Mouse (Mus musculus): ENCODE results near the gene Atoh7. TPM values are rescaled to one million over a fixed set of nuclear protein-coding genes. Genes with fewer than 3 reads are reported as not detected.

Gene Atoh7
- total and polyA plus RNA-seq, 2 experiments: not detected

DNA sequence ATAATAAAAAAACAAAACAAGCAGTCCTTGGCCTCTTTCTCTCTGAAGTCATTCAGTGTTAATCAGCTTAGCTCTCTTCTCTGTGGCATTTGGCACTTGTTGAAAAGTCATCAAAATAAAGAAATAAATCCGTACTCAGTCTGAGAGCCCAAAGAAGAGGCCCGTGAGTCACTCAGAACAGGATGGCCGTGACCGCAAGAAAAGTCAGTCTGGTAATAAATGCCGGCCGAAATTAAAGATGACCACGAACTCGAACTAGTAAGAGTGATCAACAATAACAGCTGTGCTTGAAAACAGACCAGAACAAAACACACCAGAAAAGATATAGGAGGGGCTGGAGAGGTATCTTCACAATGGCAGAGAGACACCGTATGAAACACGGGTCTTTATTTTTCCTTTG lies 24.6 kb downstream of the Atoh7 start:
- Histone ChIP-seq H3K4me3 (ENCODE audit: insufficient read depth, low read depth, low read length) (no peak overlapping the region), H3K9ac (ENCODE audit: low read depth, low read length) (no peak overlapping the region), H3K4me1 (ENCODE audit: control insufficient read depth, insufficient read depth, low read length) (peaks cover 4% of the 10 kb centered on the region; the same call in 1 of the 2 replicates), H3K79me2 (ENCODE audit: control insufficient read depth, insufficient read depth, low read length) (no peaks in the 10 kb centered on the region), H3K27ac (replicated peaks; ENCODE audit: insufficient read depth, low read depth, low read length) (no peak overlapping the region), H3K27me3 (ENCODE audit: control insufficient read depth, insufficient read depth, low read length) (no peaks in the 10 kb centered on the region), H3K36me3 (ENCODE audit: control insufficient read depth, insufficient read depth, low read length) (no peaks in the 10 kb centered on the region)
- TF ChIP-seq CTCF (IDR thresholded peaks at IDR 0.05; ENCODE audit: low read depth, low read length) (no peak), POLR2A (IDR thresholded peaks at IDR 0.05; ENCODE audit: extremely low read depth, insufficient read depth, low read length) (no peak)
- DNase-seq (ENCODE audit: extremely low read depth, low read depth, low spot score): no peak
- 94% methylated on average over 10 of the region's 10 CpGs for WGBS

DNA sequence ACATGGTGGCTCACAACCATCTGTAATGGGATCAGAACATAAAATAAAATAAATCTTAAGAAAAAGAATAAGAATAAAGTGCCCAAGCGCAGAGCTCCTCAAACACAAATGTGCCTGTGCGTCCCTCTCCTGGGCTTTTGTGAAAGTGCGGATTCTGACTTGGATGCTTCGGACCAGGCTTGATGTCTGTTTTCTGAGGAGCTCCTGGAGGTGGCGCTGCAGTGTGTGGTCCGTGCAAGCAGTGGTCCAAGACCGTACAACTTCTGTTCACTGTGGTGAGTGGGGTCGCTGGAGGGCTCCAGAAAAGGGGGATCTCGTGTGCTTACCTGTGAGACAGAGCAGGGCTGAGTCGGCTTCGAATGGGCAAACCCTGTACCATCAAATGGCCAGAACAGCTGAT lies 25.9 kb downstream of the Atoh7 start:
- H3K27ac ChIP-seq (replicated peaks; ENCODE audit: insufficient read depth, low read depth, low read length): no peak overlapping the region
- WGBS: 55% methylated on average over 11 of the region's 11 CpGs
- TF ChIP-seq CTCF (IDR thresholded peaks at IDR 0.05; ENCODE audit: low read depth, low read length) (peak; percentile 47), POLR2A (IDR thresholded peaks at IDR 0.05; ENCODE audit: extremely low read depth, insufficient read depth, low read length) (no peak)
- no peak for DNase-seq (ENCODE audit: extremely low read depth, low read depth, low spot score)
- H3K36me3 ChIP-seq (ENCODE audit: control insufficient read depth, insufficient read depth, low read length): no peaks in the 10 kb centered on the region
- H3K4me1 ChIP-seq (ENCODE audit: control insufficient read depth, insufficient read depth, low read length): peaks cover 4% of the 10 kb centered on the region; the same call in 1 of the 2 replicates
- no peaks in the 10 kb centered on the region for H3K79me2 ChIP-seq (ENCODE audit: control insufficient read depth, insufficient read depth, low read length)
- no peak overlapping the region for H3K9ac ChIP-seq (ENCODE audit: low read depth, low read length)
- H3K4me3 ChIP-seq (ENCODE audit: insufficient read depth, low read depth, low read length): no peak overlapping the region
- no peaks in the 10 kb centered on the region for H3K27me3 ChIP-seq (ENCODE audit: control insufficient read depth, insufficient read depth, low read length)

DNA sequence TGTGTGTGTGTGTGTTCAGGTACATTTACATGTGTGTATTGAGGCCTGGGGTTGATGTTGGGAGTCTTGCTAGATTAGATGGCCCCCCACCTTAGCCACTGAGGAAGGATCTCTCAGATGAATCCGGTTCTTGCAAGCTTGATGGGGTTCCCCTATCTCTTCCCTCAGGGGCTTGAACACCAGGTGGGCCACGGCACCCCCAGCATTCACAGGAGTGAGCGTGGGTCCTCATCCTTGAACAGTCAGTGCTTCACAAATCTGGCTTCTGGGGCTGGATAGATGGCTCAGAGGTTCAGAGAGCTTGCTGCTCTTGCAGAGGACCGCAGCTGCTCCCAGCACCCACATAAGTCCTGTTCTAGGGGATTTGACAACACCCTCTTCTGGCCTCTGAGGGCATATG lies 26.7 kb downstream of the Atoh7 start:
- Histone ChIP-seq H3K4me3 (ENCODE audit: insufficient read depth, low read depth, low read length) (no peak overlapping the region), H3K79me2 (ENCODE audit: control insufficient read depth, insufficient read depth, low read length) (no peaks in the 10 kb centered on the region), H3K4me1 (ENCODE audit: control insufficient read depth, insufficient read depth, low read length) (peaks cover 4% of the 10 kb centered on the region; the same call in 1 of the 2 replicates), H3K27ac (replicated peaks; ENCODE audit: insufficient read depth, low read depth, low read length) (no peak overlapping the region), H3K36me3 (ENCODE audit: control insufficient read depth, insufficient read depth, low read length) (no peaks in the 10 kb centered on the region), H3K27me3 (ENCODE audit: control insufficient read depth, insufficient read depth, low read length) (no peaks in the 10 kb centered on the region), H3K9ac (ENCODE audit: low read depth, low read length) (no peak overlapping the region)
- DNase-seq (ENCODE audit: extremely low read depth, low read depth, low spot score): no peak
- TF ChIP-seq CTCF (IDR thresholded peaks at IDR 0.05; ENCODE audit: low read depth, low read length): no peak
- TF ChIP-seq POLR2A (IDR thresholded peaks at IDR 0.05; ENCODE audit: extremely low read depth, insufficient read depth, low read length): no peak
- 92% methylated on average over 4 of the region's 4 CpGs for WGBS

DNA sequence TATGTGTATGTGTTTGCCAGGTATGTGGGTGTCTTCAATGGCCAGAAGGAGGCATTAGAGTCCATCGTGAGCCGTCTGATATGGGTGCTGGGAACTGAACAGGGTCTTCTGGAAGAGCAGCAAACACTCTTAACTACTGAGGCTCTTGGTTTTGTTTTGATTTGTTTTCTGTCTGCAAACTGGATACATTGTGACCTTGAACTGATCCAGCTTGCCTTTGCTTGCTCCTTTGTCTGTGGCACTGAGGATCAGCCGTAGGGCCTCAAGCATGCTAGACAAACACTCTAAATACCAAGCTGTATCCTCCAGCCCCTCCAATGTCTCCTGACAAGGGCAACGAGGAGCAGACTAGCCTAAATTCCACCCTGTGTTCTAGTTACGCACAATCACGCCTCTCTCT lies 27.7 kb downstream of the Atoh7 start:
- no peak for TF ChIP-seq POLR2A (IDR thresholded peaks at IDR 0.05; ENCODE audit: extremely low read depth, insufficient read depth, low read length)
- TF ChIP-seq CTCF (IDR thresholded peaks at IDR 0.05; ENCODE audit: low read depth, low read length): no peak
- H3K27me3 ChIP-seq (ENCODE audit: control insufficient read depth, insufficient read depth, low read length): no peaks in the 10 kb centered on the region
- DNase-seq (ENCODE audit: extremely low read depth, low read depth, low spot score): no peak
- no peaks in the 10 kb centered on the region for H3K79me2 ChIP-seq (ENCODE audit: control insufficient read depth, insufficient read depth, low read length)
- no peaks in the 10 kb centered on the region for H3K36me3 ChIP-seq (ENCODE audit: control insufficient read depth, insufficient read depth, low read length)
- no peaks in the 10 kb centered on the region for H3K4me1 ChIP-seq (ENCODE audit: control insufficient read depth, insufficient read depth, low read length)
- no peak overlapping the region for H3K4me3 ChIP-seq (ENCODE audit: insufficient read depth, low read depth, low read length)
- H3K9ac ChIP-seq (ENCODE audit: low read depth, low read length): no peak overlapping the region
- H3K27ac ChIP-seq (replicated peaks; ENCODE audit: insufficient read depth, low read depth, low read length): no peak overlapping the region
- WGBS: 93% methylated on average over 6 of the region's 6 CpGs

DNA sequence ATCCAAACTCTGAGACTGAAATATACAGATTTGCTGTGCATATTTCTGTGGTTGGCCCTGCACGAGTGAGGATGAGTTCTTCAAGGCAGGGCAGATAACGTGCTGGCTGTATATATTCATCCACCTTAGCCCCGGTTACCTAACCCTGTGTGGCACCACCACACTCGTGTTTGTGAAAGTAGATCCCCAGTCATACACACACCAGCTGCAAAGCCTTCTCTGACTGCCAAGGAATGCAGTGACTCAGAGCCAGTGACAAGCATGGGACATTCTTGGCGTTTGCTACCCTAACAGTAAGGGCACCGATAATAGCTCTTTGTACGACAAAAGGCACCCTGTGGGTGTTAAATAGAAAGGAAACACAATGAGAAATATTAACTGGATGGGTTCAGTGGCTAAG lies 28.8 kb downstream of the Atoh7 start:
- H3K79me2 ChIP-seq (ENCODE audit: control insufficient read depth, insufficient read depth, low read length): no peaks in the 10 kb centered on the region
- no peak overlapping the region for H3K27ac ChIP-seq (replicated peaks; ENCODE audit: insufficient read depth, low read depth, low read length)
- no peaks in the 10 kb centered on the region for H3K36me3 ChIP-seq (ENCODE audit: control insufficient read depth, insufficient read depth, low read length)
- no peak for DNase-seq (ENCODE audit: extremely low read depth, low read depth, low spot score)
- no peak overlapping the region for H3K4me3 ChIP-seq (ENCODE audit: insufficient read depth, low read depth, low read length)
- H3K9ac ChIP-seq (ENCODE audit: low read depth, low read length): no peak overlapping the region
- H3K4me1 ChIP-seq (ENCODE audit: control insufficient read depth, insufficient read depth, low read length): no peaks in the 10 kb centered on the region
- H3K27me3 ChIP-seq (ENCODE audit: control insufficient read depth, insufficient read depth, low read length): no peaks in the 10 kb centered on the region
- WGBS: 70% methylated on average over 7 of the region's 7 CpGs
- no peak for TF ChIP-seq POLR2A (IDR thresholded peaks at IDR 0.05; ENCODE audit: extremely low read depth, insufficient read depth, low read length)
- TF ChIP-seq CTCF (IDR thresholded peaks at IDR 0.05; ENCODE audit: low read depth, low read length): no peak

DNA sequence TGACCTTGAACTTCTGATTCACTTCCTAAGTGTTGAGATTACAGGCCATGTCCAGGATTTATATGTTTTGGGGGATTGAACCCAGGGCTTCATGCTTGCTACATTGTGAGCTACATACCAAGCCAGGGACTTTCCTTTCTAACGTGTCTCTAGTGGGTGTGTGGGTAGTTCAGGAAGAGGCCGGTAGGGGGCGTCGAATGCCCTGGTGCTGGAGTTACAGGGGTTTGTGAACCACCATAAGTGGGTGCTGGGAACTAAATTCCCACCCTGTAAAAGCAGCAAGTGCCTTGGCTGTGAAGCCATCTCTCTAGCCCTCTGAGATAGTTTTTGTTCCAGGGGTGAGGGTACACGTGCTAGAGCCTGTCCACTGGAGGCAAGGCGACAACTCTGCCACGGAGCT lies 31.0 kb downstream of the Atoh7 start:
- WGBS: 68% methylated on average over 7 of the region's 7 CpGs
- Histone ChIP-seq H3K4me1 (ENCODE audit: control insufficient read depth, insufficient read depth, low read length) (no peaks in the 10 kb centered on the region), H3K79me2 (ENCODE audit: control insufficient read depth, insufficient read depth, low read length) (no peaks in the 10 kb centered on the region), H3K27me3 (ENCODE audit: control insufficient read depth, insufficient read depth, low read length) (no peaks in the 10 kb centered on the region), H3K4me3 (ENCODE audit: insufficient read depth, low read depth, low read length) (no peak overlapping the region), H3K36me3 (ENCODE audit: control insufficient read depth, insufficient read depth, low read length) (no peaks in the 10 kb centered on the region), H3K9ac (ENCODE audit: low read depth, low read length) (no peak overlapping the region), H3K27ac (replicated peaks; ENCODE audit: insufficient read depth, low read depth, low read length) (no peak overlapping the region)
- TF ChIP-seq POLR2A (IDR thresholded peaks at IDR 0.05; ENCODE audit: extremely low read depth, insufficient read depth, low read length) (no peak), CTCF (IDR thresholded peaks at IDR 0.05; ENCODE audit: low read depth, low read length) (no peak)
- no peak for DNase-seq (ENCODE audit: extremely low read depth, low read depth, low spot score)
